Mouse (Mus musculus): Measurements from ENCODE around the gene Naglu. TPM values are rescaled to one million over a fixed set of nuclear protein-coding genes. Genes with fewer than 3 reads are reported as not detected.

Naglu gene
- 1.4 TPM for polyA plus RNA-seq (2014; fragmentation: Illumina TruSeq; extraction: RNeasy Lipid Tissue Mini Kit (QIAGEN cat#74804); ENCODE audit: low read depth, low replicate concordance)

GRCm38 (mm10) chr11:101069391-101070188, at the start of gene Naglu:
Gene Naglu (plus strand): TSS chr11:101070012.

GRCm38 (mm10) chr11:101078121-101078520, 8.3 kb downstream of the Naglu start, which contains the start of gene Hsd17b1:
Gene Hsd17b1 (plus strand): TSS chr11:101078411.

DNA sequence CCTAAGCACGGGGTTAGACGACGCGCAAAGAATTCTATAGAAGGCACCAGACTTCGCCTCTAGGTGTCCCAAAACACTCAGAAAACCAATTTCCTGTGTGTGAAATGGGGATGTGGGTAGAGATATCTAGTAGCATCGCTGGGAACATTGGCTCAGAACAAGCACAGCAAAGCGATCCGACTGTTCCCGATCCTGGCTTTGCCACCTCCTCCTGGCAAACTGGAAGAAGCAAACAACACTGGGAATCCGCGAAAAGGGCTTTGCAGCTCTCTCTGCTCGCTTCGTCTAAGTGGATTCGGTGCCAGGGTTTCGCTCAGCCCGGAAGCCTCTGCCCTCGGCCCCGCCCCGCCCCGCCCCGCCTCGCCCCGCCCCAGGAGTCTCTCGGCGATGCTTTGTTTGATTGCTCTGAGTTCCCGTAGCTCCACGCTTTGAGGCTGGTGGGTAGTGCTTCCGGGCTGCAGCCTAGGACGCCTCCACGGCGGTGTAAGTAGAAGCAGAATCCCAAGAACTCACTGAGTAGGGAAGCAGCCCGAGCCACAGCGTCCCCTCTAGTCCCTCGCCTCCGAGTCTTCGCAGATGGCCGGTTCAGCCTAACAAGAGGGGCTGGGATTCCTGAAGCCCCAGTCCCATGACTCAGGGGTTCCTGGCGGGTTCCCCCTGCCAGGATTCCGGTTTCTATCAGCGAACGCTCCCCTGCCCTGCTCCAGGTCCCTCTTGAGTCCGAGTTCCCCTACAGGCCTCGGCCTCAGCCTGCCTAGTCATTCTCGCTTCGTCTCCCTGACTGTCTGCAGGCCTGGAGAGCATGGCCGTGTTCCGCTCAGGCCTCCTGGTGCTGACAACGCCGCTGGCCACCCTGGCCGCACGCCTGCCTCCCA, 12.6 kb downstream of the Naglu start, which contains the start of gene Coasy:
Coasy (plus strand) TSS at position 358 of the 875 bp plus-strand sequence.

DNA sequence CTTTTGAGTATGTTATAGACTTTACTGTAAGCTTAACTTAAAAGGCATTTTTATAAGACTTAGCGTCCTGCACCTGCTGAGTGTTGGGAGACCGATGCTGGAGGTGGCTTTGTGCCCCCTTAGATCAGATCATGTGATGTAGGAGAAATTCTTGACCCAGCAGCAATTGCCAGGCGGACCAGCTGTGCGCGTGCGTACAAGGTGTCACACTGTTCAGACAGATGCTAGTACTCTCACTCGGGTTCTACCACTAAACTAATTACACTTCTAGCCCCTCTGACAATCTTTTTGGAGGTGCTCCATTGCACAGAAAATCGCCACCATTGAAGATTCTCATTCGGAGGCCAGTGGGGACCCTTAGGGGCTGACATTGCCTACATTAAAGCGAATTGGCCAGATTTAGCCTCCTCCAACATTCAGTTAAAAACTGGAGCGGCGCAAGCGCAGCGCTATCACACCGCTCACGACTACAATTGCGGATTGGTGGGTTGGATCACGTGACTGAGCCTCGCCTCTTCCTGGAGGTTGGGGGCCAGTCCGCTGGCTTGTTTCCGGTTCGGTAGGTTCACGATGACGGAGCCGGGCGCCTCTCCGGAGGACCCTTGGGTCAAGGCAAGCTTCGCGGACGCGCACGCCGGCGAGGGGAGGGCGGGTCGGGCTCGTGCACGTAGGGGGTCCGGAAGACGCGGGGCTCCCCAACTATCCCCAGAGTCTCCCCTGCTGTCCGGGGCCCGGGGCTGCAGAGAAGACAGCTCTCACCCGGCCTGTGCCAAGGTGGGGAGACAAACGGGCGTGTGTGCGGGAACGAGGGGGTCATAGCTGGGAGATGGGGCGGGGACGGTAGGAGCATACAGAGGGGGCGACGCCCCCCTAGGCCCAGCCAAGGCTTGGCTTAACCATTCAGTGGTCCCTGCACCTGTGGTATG, 17.2 kb downstream of the Naglu start, which contains the start of gene Mlx:
Mlx (plus strand) TSS at position 522 of the 926 bp plus-strand sequence.

GRCm38 (mm10) chr11:101095314-101096024, 25.7 kb downstream of the Naglu start, which contains the start of gene Psmc3ip:
Gene Psmc3ip (minus strand): TSS chr11:101095436.

DNA sequence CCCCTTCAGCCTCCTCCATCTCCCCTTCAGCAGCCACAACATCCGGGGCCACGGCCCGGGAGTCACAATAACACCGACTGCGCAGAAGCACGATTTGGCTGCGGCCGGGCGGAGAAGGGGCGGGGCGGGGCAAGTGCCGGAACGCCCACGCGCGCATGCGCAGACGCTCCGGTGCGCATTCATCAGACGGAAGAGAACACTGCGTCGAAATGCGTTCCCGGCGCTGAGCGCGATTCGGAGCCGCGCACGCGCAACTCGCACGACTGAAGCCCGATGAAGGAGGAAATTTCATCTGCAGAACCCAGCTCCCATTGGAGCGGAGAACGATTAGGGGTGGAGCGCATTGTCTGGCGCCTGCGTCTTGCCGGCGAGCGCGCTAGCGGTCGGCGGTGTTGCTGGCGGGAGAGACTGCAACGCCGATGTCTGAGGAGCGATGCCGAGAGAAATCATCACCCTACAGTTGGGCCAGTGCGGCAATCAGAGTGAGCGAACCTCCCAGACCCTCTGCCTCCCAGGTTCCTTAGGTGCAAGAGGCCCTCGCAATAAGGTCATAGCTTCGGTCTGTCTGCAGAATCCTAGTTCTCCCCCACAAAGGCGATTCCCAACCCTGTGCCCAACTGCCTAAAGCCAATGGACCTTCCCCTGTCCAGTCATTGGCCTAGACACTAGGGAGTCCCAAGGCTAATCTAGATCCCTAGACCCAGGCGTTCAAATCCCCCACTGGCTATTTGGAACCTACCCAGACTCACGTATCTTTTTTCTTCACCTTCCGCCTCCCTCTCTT, 50.1 kb downstream of the Naglu start, which contains the start of the genes Retreg3 and Tubg1:
Retreg3 (minus strand) TSS at position 133 of the 784 bp plus-strand sequence.
Tubg1 (plus strand) TSS at position 178 of the 784 bp plus-strand sequence.

Other genes starting within 250 kb of the Naglu start
- 12.6 TPM for gene Stat5b, start 219.3 kb upstream of the Naglu start, polyA plus RNA-seq (2014; fragmentation: Illumina TruSeq; extraction: RNeasy Lipid Tissue Mini Kit (QIAGEN cat#74804); ENCODE audit: low read depth, low replicate concordance)
- 3.6 TPM for gene Stat5a, start 210.7 kb upstream of the Naglu start, polyA plus RNA-seq (2014; fragmentation: Illumina TruSeq; extraction: RNeasy Lipid Tissue Mini Kit (QIAGEN cat#74804); ENCODE audit: low read depth, low replicate concordance)
- 25.1 TPM for gene Stat3, start 130.5 kb upstream of the Naglu start, polyA plus RNA-seq (2014; fragmentation: Illumina TruSeq; extraction: RNeasy Lipid Tissue Mini Kit (QIAGEN cat#74804); ENCODE audit: low read depth, low replicate concordance)
- gene Cavin1, start 99.1 kb upstream of the Naglu start, polyA plus RNA-seq (2014; fragmentation: Illumina TruSeq; extraction: RNeasy Lipid Tissue Mini Kit (QIAGEN cat#74804); ENCODE audit: low read depth, low replicate concordance): 3.3 TPM
- 23.9 TPM for gene Atp6v0a1, start 60.6 kb upstream of the Naglu start, polyA plus RNA-seq (2014; fragmentation: Illumina TruSeq; extraction: RNeasy Lipid Tissue Mini Kit (QIAGEN cat#74804); ENCODE audit: low read depth, low replicate concordance)
- gene Hsd17b1, start 8.4 kb downstream of the Naglu start, polyA plus RNA-seq (2014; fragmentation: Illumina TruSeq; extraction: RNeasy Lipid Tissue Mini Kit (QIAGEN cat#74804); ENCODE audit: low read depth, low replicate concordance): not detected
- 11.6 TPM for gene Coasy, start 12.6 kb downstream of the Naglu start, polyA plus RNA-seq (2014; fragmentation: Illumina TruSeq; extraction: RNeasy Lipid Tissue Mini Kit (QIAGEN cat#74804); ENCODE audit: low read depth, low replicate concordance)
- 40.8 TPM for gene Mlx, start 17.3 kb downstream of the Naglu start, polyA plus RNA-seq (2014; fragmentation: Illumina TruSeq; extraction: RNeasy Lipid Tissue Mini Kit (QIAGEN cat#74804); ENCODE audit: low read depth, low replicate concordance)
- gene Psmc3ip, start 25.4 kb downstream of the Naglu start, polyA plus RNA-seq (2014; fragmentation: Illumina TruSeq; extraction: RNeasy Lipid Tissue Mini Kit (QIAGEN cat#74804); ENCODE audit: low read depth, low replicate concordance): not detected
- gene Retreg3, start 49.9 kb downstream of the Naglu start, polyA plus RNA-seq (2014; fragmentation: Illumina TruSeq; extraction: RNeasy Lipid Tissue Mini Kit (QIAGEN cat#74804); ENCODE audit: low read depth, low replicate concordance): 43.4 TPM
- gene Tubg1, start 49.9 kb downstream of the Naglu start, polyA plus RNA-seq (2014; fragmentation: Illumina TruSeq; extraction: RNeasy Lipid Tissue Mini Kit (QIAGEN cat#74804); ENCODE audit: low read depth, low replicate concordance): 1.6 TPM
- not detected for gene Tubg2, start 85.9 kb downstream of the Naglu start, polyA plus RNA-seq (2014; fragmentation: Illumina TruSeq; extraction: RNeasy Lipid Tissue Mini Kit (QIAGEN cat#74804); ENCODE audit: low read depth, low replicate concordance)
- gene Cntnap1, start 100.5 kb downstream of the Naglu start, polyA plus RNA-seq (2014; fragmentation: Illumina TruSeq; extraction: RNeasy Lipid Tissue Mini Kit (QIAGEN cat#74804); ENCODE audit: low read depth, low replicate concordance): 0.08 TPM
- gene Plekhh3, start 101.3 kb downstream of the Naglu start, polyA plus RNA-seq (2014; fragmentation: Illumina TruSeq; extraction: RNeasy Lipid Tissue Mini Kit (QIAGEN cat#74804); ENCODE audit: low read depth, low replicate concordance): not detected
- gene Ccr10, start 105.4 kb downstream of the Naglu start, polyA plus RNA-seq (2014; fragmentation: Illumina TruSeq; extraction: RNeasy Lipid Tissue Mini Kit (QIAGEN cat#74804); ENCODE audit: low read depth, low replicate concordance): not detected
- gene Ezh1, start 156.5 kb downstream of the Naglu start, polyA plus RNA-seq (2014; fragmentation: Illumina TruSeq; extraction: RNeasy Lipid Tissue Mini Kit (QIAGEN cat#74804); ENCODE audit: low read depth, low replicate concordance): 6.2 TPM
- 4.4 TPM for gene Ramp2, start 176.0 kb downstream of the Naglu start, polyA plus RNA-seq (2014; fragmentation: Illumina TruSeq; extraction: RNeasy Lipid Tissue Mini Kit (QIAGEN cat#74804); ENCODE audit: low read depth, low replicate concordance)
- 82.1 TPM for gene Vps25, start 183.7 kb downstream of the Naglu start, polyA plus RNA-seq (2014; fragmentation: Illumina TruSeq; extraction: RNeasy Lipid Tissue Mini Kit (QIAGEN cat#74804); ENCODE audit: low read depth, low replicate concordance)
- gene Wnk4, start 190.6 kb downstream of the Naglu start, polyA plus RNA-seq (2014; fragmentation: Illumina TruSeq; extraction: RNeasy Lipid Tissue Mini Kit (QIAGEN cat#74804); ENCODE audit: low read depth, low replicate concordance): not detected
- not detected for gene Cntd1, start 209.0 kb downstream of the Naglu start, polyA plus RNA-seq (2014; fragmentation: Illumina TruSeq; extraction: RNeasy Lipid Tissue Mini Kit (QIAGEN cat#74804); ENCODE audit: low read depth, low replicate concordance)
- gene Coa3, start 209.1 kb downstream of the Naglu start, polyA plus RNA-seq (2014; fragmentation: Illumina TruSeq; extraction: RNeasy Lipid Tissue Mini Kit (QIAGEN cat#74804); ENCODE audit: low read depth, low replicate concordance): 11.5 TPM
- 49.8 TPM for gene Becn1, start 232.3 kb downstream of the Naglu start, polyA plus RNA-seq (2014; fragmentation: Illumina TruSeq; extraction: RNeasy Lipid Tissue Mini Kit (QIAGEN cat#74804); ENCODE audit: low read depth, low replicate concordance)
- gene Psme3, start 246.2 kb downstream of the Naglu start, polyA plus RNA-seq (2014; fragmentation: Illumina TruSeq; extraction: RNeasy Lipid Tissue Mini Kit (QIAGEN cat#74804); ENCODE audit: low read depth, low replicate concordance): 96.3 TPM